Mouse (Mus musculus): Measurements from ENCODE around the gene Specc1.

DNA sequence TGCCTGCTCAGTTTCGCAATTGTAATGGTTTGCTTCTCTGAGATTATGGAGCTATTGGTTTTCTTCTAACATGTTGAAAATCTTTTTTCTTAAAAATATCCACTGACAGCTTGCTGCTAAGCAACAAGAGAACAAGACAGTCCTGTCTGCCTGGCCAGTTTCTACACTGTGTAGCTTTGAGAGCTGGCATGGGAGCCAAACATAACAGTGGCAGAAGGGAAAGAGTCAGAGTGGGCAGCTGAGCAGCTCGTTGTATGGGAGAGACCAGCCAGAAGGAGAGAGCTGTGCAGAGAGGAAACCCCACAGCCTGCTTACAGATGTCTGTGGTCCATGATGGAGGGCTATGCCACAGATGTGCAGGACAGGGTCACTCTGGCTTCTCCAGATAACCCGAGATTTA is 235.5 kb downstream of the Specc1 start:
- no peak for TF ChIP-seq MAFK (IDR thresholded peaks at IDR 0.05; ENCODE audit: borderline replicate concordance, low read depth, low read length)
- TF ChIP-seq POLR2A (IDR thresholded peaks at IDR 0.05; ENCODE audit: control insufficient read depth in 1 of 2, insufficient read depth in 1 of 2, low read depth in 1 of 2, low read length in 2 of 2, poor library complexity in 1 of 2): no peak
- no peak for TF ChIP-seq CHD2 (IDR thresholded peaks at IDR 0.05; ENCODE audit: low read length)
- no peak for TF ChIP-seq CTCF (IDR thresholded peaks at IDR 0.05 in 2 of 3, conservative IDR thresholded peaks at IDR 0.05 in 1 of 3; ENCODE audit: control insufficient read depth in 1 of 3, insufficient read depth in 1 of 3, low read depth in 2 of 3, low read length in 3 of 3, poor library complexity in 1 of 3, severe bottlenecking in 1 of 3)
- TF ChIP-seq MYB (IDR thresholded peaks at IDR 0.05; ENCODE audit: low read depth, low read length): no peak
- no peak for TF ChIP-seq SMC3 (IDR thresholded peaks at IDR 0.05; ENCODE audit: low read depth, low read length)
- TF ChIP-seq EP300 (IDR thresholded peaks at IDR 0.05; ENCODE audit: low read depth in 1 of 2, low read length in 2 of 2): no peak
- TF ChIP-seq GATA1 (IDR thresholded peaks at IDR 0.05; ENCODE audit: low read depth, low read length): no peak
- TF ChIP-seq USF1 (IDR thresholded peaks at IDR 0.05; ENCODE audit: low read depth, low read length): no peak
- no peak for TF ChIP-seq UBTF (IDR thresholded peaks at IDR 0.05; ENCODE audit: borderline replicate concordance, insufficient read depth, low read depth, low read length)
- TF ChIP-seq ZNF384 (IDR thresholded peaks at IDR 0.05; ENCODE audit: low read depth, low read length): no peak
